Mouse (Mus musculus): Measurements from ENCODE around the gene Ovol2.

DNA sequence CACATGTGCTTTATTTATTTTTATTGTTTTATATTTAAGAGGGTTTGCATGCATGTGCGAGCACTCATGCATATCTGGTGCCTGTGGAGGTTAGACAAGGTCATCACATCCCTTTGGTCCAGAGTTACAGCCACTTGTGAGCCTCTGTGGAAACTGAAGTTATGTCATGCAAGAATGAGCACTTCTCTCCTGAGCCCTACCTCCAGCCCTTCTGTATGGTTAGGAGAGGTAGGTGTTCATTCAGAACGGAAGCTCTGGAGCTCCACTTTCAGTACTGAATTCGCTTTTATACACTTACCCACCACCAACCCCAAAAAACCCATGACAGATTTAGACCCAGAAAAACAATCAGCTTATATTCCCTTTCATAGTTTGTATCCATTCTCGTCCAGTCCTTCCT is 39.6 kb upstream of the Ovol2 start:
- TF ChIP-seq POLR2A (IDR thresholded peaks at IDR 0.05; ENCODE audit: low read depth, low read length) (no peak), CTCF (IDR thresholded peaks at IDR 0.05; ENCODE audit: extremely low read depth, insufficient read depth, insufficient read length, insufficient replicate concordance) (no peak)

All from spleen, adult 2 months (tissue).